Mouse (Mus musculus): ENCODE data around the gene Armc9. TPM values are rescaled to one million over a fixed set of nuclear protein-coding genes. Genes with fewer than 3 reads are reported as not detected.

Armc9 gene
- polyA plus RNA-seq, 1 experiment from 2014 or later, result 16.4 TPM

- WGBS, result 45% methylated on average over 3 of the region's 3 CpGs
- ATAC-seq, result no peak
- Histone ChIP-seq H3K9me3 (no peaks in the 10 kb centered on the region), H3K27ac (no peak overlapping the region), H3K4me2 (replicated peaks) (no peak overlapping the region), H3K9ac (no peak overlapping the region), H3K4me3 (replicated peaks) (no peak overlapping the region), H3K4me1 (replicated peaks) (0 out of 2 replicates have a peak, but pooled peaks cover 9% of the 10 kb centered on the region), H3K36me3 (no peaks in the 10 kb centered on the region), H3K27me3 (replicated peaks) (no peaks in the 10 kb centered on the region)
Measured at GRCm38 (mm10) chr1:86265060-86265459, 110.5 kb downstream of the Armc9 start.

- 81% methylated on average over 9 of the region's 9 CpGs for WGBS
- Histone ChIP-seq H3K27me3 (replicated peaks) (no peaks in the 10 kb centered on the region), H3K4me3 (replicated peaks) (no peak overlapping the region), H3K4me2 (replicated peaks) (no peak overlapping the region), H3K36me3 (no peaks in the 10 kb centered on the region), H3K9ac (no peak overlapping the region), H3K4me1 (replicated peaks) (peaks cover 14% of the 10 kb centered on the region; the same call in 1 of the 2 replicates), H3K9me3 (no peaks in the 10 kb centered on the region), H3K27ac (0 out of 2 replicates have a peak overlapping the region, but pooled peaks have one; percentile 13)
- ATAC-seq, result peak; percentile 39
Measured at GRCm38 (mm10) chr1:86268492-86269189, 114.1 kb downstream of the Armc9 start.

GRCm38 (mm10) chr1:86269190-86269508, 114.6 kb downstream of the Armc9 start:
- H3K9me3 ChIP-seq, result no peaks in the 10 kb centered on the region
- 60% methylated on average over 4 of the region's 4 CpGs for WGBS
- H3K27me3 ChIP-seq (replicated peaks), result no peaks in the 10 kb centered on the region
- no peak overlapping the region for H3K4me3 ChIP-seq (replicated peaks)
- no peaks in the 10 kb centered on the region for H3K36me3 ChIP-seq
- peak overlapping the region; percentile 13; the same call in 1 of the 2 replicates for H3K27ac ChIP-seq
- H3K4me2 ChIP-seq (replicated peaks), result no peak overlapping the region
- ATAC-seq, result peak; percentile 52
- peaks cover 14% of the 10 kb centered on the region; the same call in 1 of the 2 replicates for H3K4me1 ChIP-seq (replicated peaks)
- no peak overlapping the region for H3K9ac ChIP-seq

- Histone ChIP-seq H3K4me1 (replicated peaks) (peaks cover 14% of the 10 kb centered on the region; the same call in 1 of the 2 replicates), H3K9ac (no peak overlapping the region), H3K4me3 (replicated peaks) (no peak overlapping the region), H3K27me3 (replicated peaks) (no peaks in the 10 kb centered on the region), H3K36me3 (no peaks in the 10 kb centered on the region), H3K9me3 (no peaks in the 10 kb centered on the region), H3K4me2 (replicated peaks) (no peak overlapping the region), H3K27ac (no peak overlapping the region)
- 55% methylated on average over 6 of the region's 6 CpGs for WGBS
- ATAC-seq, result peak; percentile 70
Measured at GRCm38 (mm10) chr1:86271707-86272106, 117.1 kb downstream of the Armc9 start.

- WGBS, result 78% methylated on average over 5 of the region's 5 CpGs
- no peaks in the 10 kb centered on the region for H3K9me3 ChIP-seq
- peak; percentile 22; the same call in 1 of the 2 replicates for ATAC-seq
- 0 out of 2 replicates have a peak, but pooled peaks cover 3% of the 10 kb centered on the region for H3K4me1 ChIP-seq (replicated peaks)
- no peak overlapping the region for H3K9ac ChIP-seq
- no peaks in the 10 kb centered on the region for H3K36me3 ChIP-seq
- no peak overlapping the region for H3K4me2 ChIP-seq (replicated peaks)
- H3K27ac ChIP-seq, result no peak overlapping the region
- no peaks in the 10 kb centered on the region for H3K27me3 ChIP-seq (replicated peaks)
- H3K4me3 ChIP-seq (replicated peaks), result no peak overlapping the region
Measured at GRCm38 (mm10) chr1:86277055-86277454, 122.5 kb downstream of the Armc9 start.

GRCm38 (mm10) chr1:86281781-86282536, 127.4 kb downstream of the Armc9 start:
- 0 out of 2 replicates have a peak, but pooled peaks cover 2% of the 10 kb centered on the region for H3K4me1 ChIP-seq (replicated peaks)
- H3K4me3 ChIP-seq (replicated peaks), result no peak overlapping the region
- H3K4me2 ChIP-seq (replicated peaks), result no peak overlapping the region
- H3K27me3 ChIP-seq (replicated peaks), result no peaks in the 10 kb centered on the region
- WGBS, result 73% methylated on average over 11 of the region's 11 CpGs
- H3K36me3 ChIP-seq, result no peaks in the 10 kb centered on the region
- peak; percentile 68 for ATAC-seq
- H3K9me3 ChIP-seq, result no peaks in the 10 kb centered on the region
- H3K9ac ChIP-seq, result no peak overlapping the region
- no peak overlapping the region for H3K27ac ChIP-seq

GRCm38 (mm10) chr1:86284101-86284500, 129.5 kb downstream of the Armc9 start:
- ATAC-seq, result no peak
- Histone ChIP-seq H3K4me1 (replicated peaks) (0 out of 2 replicates have a peak, but pooled peaks cover 2% of the 10 kb centered on the region), H3K36me3 (no peaks in the 10 kb centered on the region), H3K9ac (no peak overlapping the region), H3K4me2 (replicated peaks) (no peak overlapping the region), H3K4me3 (replicated peaks) (no peak overlapping the region), H3K27ac (no peak overlapping the region), H3K9me3 (no peaks in the 10 kb centered on the region), H3K27me3 (replicated peaks) (no peaks in the 10 kb centered on the region)
- 84% methylated on average over 5 of the region's 5 CpGs for WGBS

GRCm38 (mm10) chr1:86285295-86285694, 130.7 kb downstream of the Armc9 start:
- Histone ChIP-seq H3K4me3 (replicated peaks) (no peak overlapping the region), H3K27me3 (replicated peaks) (no peaks in the 10 kb centered on the region), H3K4me2 (replicated peaks) (no peak overlapping the region), H3K4me1 (replicated peaks) (0 out of 2 replicates have a peak, but pooled peaks cover 2% of the 10 kb centered on the region), H3K36me3 (no peaks in the 10 kb centered on the region), H3K9me3 (no peaks in the 10 kb centered on the region), H3K27ac (no peak overlapping the region), H3K9ac (no peak overlapping the region)
- ATAC-seq, result no peak
- 77% methylated on average over 6 of the region's 6 CpGs for WGBS

GRCm38 (mm10) chr1:86287473-86287872, 132.9 kb downstream of the Armc9 start:
- H3K9me3 ChIP-seq, result no peaks in the 10 kb centered on the region
- no peak overlapping the region for H3K9ac ChIP-seq
- WGBS, result 71% methylated on average over 4 of the region's 4 CpGs
- H3K4me1 ChIP-seq (replicated peaks), result 0 out of 2 replicates have a peak, but pooled peaks cover 2% of the 10 kb centered on the region
- no peaks in the 10 kb centered on the region for H3K27me3 ChIP-seq (replicated peaks)
- no peak overlapping the region for H3K27ac ChIP-seq
- H3K4me2 ChIP-seq (replicated peaks), result no peak overlapping the region
- no peaks in the 10 kb centered on the region for H3K36me3 ChIP-seq
- peak; percentile 76 for ATAC-seq
- no peak overlapping the region for H3K4me3 ChIP-seq (replicated peaks)

- H3K4me2 ChIP-seq (replicated peaks), result no peak overlapping the region
- no peak overlapping the region for H3K27ac ChIP-seq
- ATAC-seq, result no peak
- WGBS, result 62% methylated on average over 3 of the region's 3 CpGs
- H3K9ac ChIP-seq, result no peak overlapping the region
- no peaks in the 10 kb centered on the region for H3K27me3 ChIP-seq (replicated peaks)
- 0 out of 2 replicates have a peak, but pooled peaks cover 2% of the 10 kb centered on the region for H3K4me1 ChIP-seq (replicated peaks)
- H3K9me3 ChIP-seq, result no peaks in the 10 kb centered on the region
- H3K4me3 ChIP-seq (replicated peaks), result no peak overlapping the region
- H3K36me3 ChIP-seq, result no peaks in the 10 kb centered on the region
Measured at GRCm38 (mm10) chr1:86290452-86290851, 135.9 kb downstream of the Armc9 start.

- 84% methylated on average over 3 of the region's 3 CpGs for WGBS
- H3K36me3 ChIP-seq, result no peaks in the 10 kb centered on the region
- no peak overlapping the region for H3K4me2 ChIP-seq (replicated peaks)
- no peak overlapping the region for H3K27ac ChIP-seq
- H3K9me3 ChIP-seq, result no peaks in the 10 kb centered on the region
- H3K4me3 ChIP-seq (replicated peaks), result no peak overlapping the region
- no peak overlapping the region for H3K9ac ChIP-seq
- H3K27me3 ChIP-seq (replicated peaks), result no peaks in the 10 kb centered on the region
- no peak for ATAC-seq
- H3K4me1 ChIP-seq (replicated peaks), result no peaks in the 10 kb centered on the region
Measured at GRCm38 (mm10) chr1:86293091-86293490, 138.5 kb downstream of the Armc9 start.

- 88% methylated on average over 5 of the region's 5 CpGs for WGBS
Measured at GRCm38 (mm10) chr1:86293868-86294267, 139.3 kb downstream of the Armc9 start.

More at GRCm38 (mm10) chr1:86293868-86294267, 139.3 kb downstream of the Armc9 start:
- H3K4me2 ChIP-seq (replicated peaks), result no peak overlapping the region
- H3K9me3 ChIP-seq, result no peaks in the 10 kb centered on the region
- no peaks in the 10 kb centered on the region for H3K27me3 ChIP-seq (replicated peaks)
- no peak overlapping the region for H3K27ac ChIP-seq
- no peak for ATAC-seq
- no peak overlapping the region for H3K9ac ChIP-seq
- no peak overlapping the region for H3K4me3 ChIP-seq (replicated peaks)
- H3K36me3 ChIP-seq, result no peaks in the 10 kb centered on the region
- no peaks in the 10 kb centered on the region for H3K4me1 ChIP-seq (replicated peaks)
